Mouse (Mus musculus): ENCODE results near the gene Olfr1392.

DNA sequence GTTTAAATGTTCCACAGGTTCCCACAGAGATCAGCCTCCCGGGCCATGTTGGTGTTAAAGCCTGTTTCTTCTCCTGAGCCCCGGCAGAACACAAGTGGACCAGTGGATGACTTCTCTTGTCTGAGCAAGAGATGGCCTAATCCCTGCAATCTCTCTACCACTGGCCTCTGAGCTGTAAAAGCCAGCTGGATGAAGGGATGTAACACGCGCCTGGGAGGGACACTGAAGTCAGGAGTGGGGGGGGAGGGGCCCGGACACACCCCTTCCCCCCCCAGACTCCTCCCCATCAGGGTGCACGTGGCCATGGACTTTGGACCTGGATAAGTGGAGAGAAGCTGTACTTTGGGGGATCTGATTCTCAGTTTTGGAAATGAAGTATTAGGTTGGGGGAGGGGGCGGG is 39.9 kb upstream of the Olfr1392 start:
- TF ChIP-seq CTCF (IDR thresholded peaks at IDR 0.05; ENCODE audit: insufficient read depth, low read depth, low read length), result no peak
- TF ChIP-seq POLR2A (IDR thresholded peaks at IDR 0.05; ENCODE audit: insufficient read depth, low read depth, low read length), result no peak
